Mouse (Mus musculus) heart, embryonic 16.5 days (tissue): ENCODE results near the gene Wdfy1. TPM values are rescaled to one million over a fixed set of nuclear protein-coding genes. Genes with fewer than 3 reads are reported as not detected.
A peak's percentile ranks its signal among the peaks of the same experiment; 100 is the strongest.

ENCODE experiments used
- ATAC-seq: fragments of 200-750 bp; cut with Nextera tagmentation; replicated peaks from 2 replicates; pipeline ENCODE4 v1.8.0; 2017; ENCODE audit warnings: moderate number of reproducible peaks; ENCODE audit not compliant: insufficient read depth, low FRiP score; ENCODE audit errors: extremely low read depth
- H3K27ac ChIP-seq: fragments of 300-500 bp; sonication (generic); 2 replicates; pipeline ENCODE4 v1.5.1; 2014; ENCODE audit warnings: mild to moderate bottlenecking, low read length, control low read depth, moderate library complexity
- H3K27me3 ChIP-seq: fragments of 300-500 bp; sonication (generic); 2 replicates; pipeline ENCODE4 v1.6.1; 2014; ENCODE audit warnings: low read length, mixed read lengths; ENCODE audit not compliant: control insufficient read depth, insufficient read depth
- H3K36me3 ChIP-seq: fragments of 300-500 bp; sonication (generic); 2 replicates; pipeline ENCODE4 v1.6.1; 2014; ENCODE audit not compliant: control insufficient read depth, insufficient read depth
- H3K4me1 ChIP-seq: fragments of 300-500 bp; sonication (generic); 2 replicates; pipeline ENCODE4 v1.6.1; 2014; ENCODE audit warnings: low read length, mixed read lengths; ENCODE audit not compliant: control insufficient read depth, insufficient read depth
- H3K4me2 ChIP-seq: fragments of 300-500 bp; sonication (generic); 2 replicates; pipeline ENCODE4 v1.6.1; 2014; ENCODE audit warnings: low read depth, mild to moderate bottlenecking, control low read depth, low read length
- H3K4me3 ChIP-seq: fragments of 300-500 bp; sonication (generic); 2 replicates; pipeline ENCODE4 v1.5.1; 2014; ENCODE audit warnings: mild to moderate bottlenecking, control low read depth, low read length
- H3K9ac ChIP-seq: fragments of 300-500 bp; sonication (generic); 2 replicates; pipeline ENCODE4 v1.6.1; 2014; ENCODE audit warnings: low read length, control low read depth
- H3K9me3 ChIP-seq: fragments of 300-500 bp; sonication (generic); replicated peaks from 2 replicates; pipeline ENCODE4 v1.6.1; 2016; ENCODE audit warnings: low read length; ENCODE audit not compliant: control insufficient read depth
- WGBS: fragments of 180-500 bp; shearing (Covaris S2); extraction: QIAGEN DNeasy Blood & Tissue Kit; methylation state at CpG from one replicate; pipeline ENCODE4 v1.1.7; 2014; 5-methylcytosine and 5-hydroxymethylcytosine counted together
- polyA plus RNA-seq: library from polyadenylated mRNA; unstranded; fragments of >200 nt; fragmentation: Nextera tagmentation; extraction: Ambion mirVana; gene quantifications from 2 replicates; pipeline ENCODE4 v1.2.1, GENCODE M21; 2015

Gene Wdfy1
- polyA plus RNA-seq, 1 experiment from 2014 or later, result 30.0 TPM

GRCm38 (mm10) chr1:79756417-79756816, 19.5 kb downstream of the Wdfy1 start:
- H3K4me1 ChIP-seq, result peaks cover 33% of the 10 kb centered on the region
- H3K9me3 ChIP-seq, result no peaks in the 10 kb centered on the region
- no peak for ATAC-seq
- H3K4me2 ChIP-seq, result no peak overlapping the region
- H3K4me3 ChIP-seq, result no peak overlapping the region
- H3K27me3 ChIP-seq, result no peaks in the 10 kb centered on the region
- no peaks in the 10 kb centered on the region for H3K36me3 ChIP-seq
- 84% methylated on average over 5 of the region's 5 CpGs for WGBS
- no peak overlapping the region for H3K9ac ChIP-seq
- H3K27ac ChIP-seq, result 0 out of 2 replicates have a peak overlapping the region, but pooled peaks have one; percentile 56

DNA sequence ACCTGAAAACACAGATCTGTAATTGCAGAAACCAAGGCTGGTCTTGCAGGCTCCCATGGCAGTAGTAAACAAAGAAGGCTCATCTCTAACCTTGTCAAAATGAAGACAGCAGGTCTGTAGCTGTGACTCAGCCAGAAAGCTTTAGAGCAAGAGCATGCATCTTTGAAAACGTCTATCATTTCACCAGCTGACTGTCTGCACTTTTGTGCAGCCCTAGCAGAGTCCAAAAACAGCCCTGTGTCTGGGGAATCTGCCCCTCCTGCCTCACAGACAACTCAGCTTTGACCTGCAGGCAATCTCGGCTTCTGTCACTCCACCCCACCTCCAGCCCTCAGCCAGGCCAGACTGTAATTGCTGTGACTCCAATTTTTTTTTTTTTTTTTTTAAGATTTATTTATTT, 20.6 kb downstream of the Wdfy1 start:
- no peak overlapping the region for H3K4me2 ChIP-seq
- no peaks in the 10 kb centered on the region for H3K9me3 ChIP-seq
- peaks cover 28% of the 10 kb centered on the region for H3K4me1 ChIP-seq
- H3K36me3 ChIP-seq, result 0 out of 2 replicates have a peak, but pooled peaks cover 2% of the 10 kb centered on the region
- no peak overlapping the region for H3K9ac ChIP-seq
- no peaks in the 10 kb centered on the region for H3K27me3 ChIP-seq
- H3K27ac ChIP-seq, result 0 out of 2 replicates have a peak overlapping the region, but pooled peaks have one; percentile 4
- ATAC-seq, result no peak
- H3K4me3 ChIP-seq, result no peak overlapping the region
- 26% methylated on average over 2 of the region's 2 CpGs for WGBS

DNA sequence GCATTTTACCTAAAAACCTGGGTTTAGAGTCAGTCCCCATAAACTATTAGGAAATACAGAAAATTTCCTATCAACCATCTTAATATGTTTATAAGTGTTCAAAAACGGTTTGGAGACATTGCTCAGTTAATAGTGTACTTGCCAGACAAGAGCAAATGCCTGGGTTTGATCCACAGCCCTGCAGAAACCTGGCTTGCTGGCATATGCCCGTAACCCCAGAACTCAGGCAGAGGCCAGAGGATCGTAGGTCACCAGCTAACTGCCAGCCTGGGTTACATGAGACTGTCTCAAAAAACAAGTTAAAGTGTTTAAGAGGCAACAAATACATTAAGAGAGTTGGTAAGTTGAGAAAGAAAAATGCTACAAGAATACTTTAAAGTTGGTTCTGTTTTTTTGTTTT, 21.0 kb downstream of the Wdfy1 start:
- H3K4me2 ChIP-seq, result no peak overlapping the region
- H3K9me3 ChIP-seq, result no peaks in the 10 kb centered on the region
- H3K27ac ChIP-seq, result no peak overlapping the region
- no peak overlapping the region for H3K4me3 ChIP-seq
- H3K9ac ChIP-seq, result no peak overlapping the region
- H3K27me3 ChIP-seq, result no peaks in the 10 kb centered on the region
- ATAC-seq, result no peak
- 88% methylated on average over 3 of the region's 3 CpGs for WGBS
- 0 out of 2 replicates have a peak, but pooled peaks cover 2% of the 10 kb centered on the region for H3K36me3 ChIP-seq
- peaks cover 27% of the 10 kb centered on the region for H3K4me1 ChIP-seq

DNA sequence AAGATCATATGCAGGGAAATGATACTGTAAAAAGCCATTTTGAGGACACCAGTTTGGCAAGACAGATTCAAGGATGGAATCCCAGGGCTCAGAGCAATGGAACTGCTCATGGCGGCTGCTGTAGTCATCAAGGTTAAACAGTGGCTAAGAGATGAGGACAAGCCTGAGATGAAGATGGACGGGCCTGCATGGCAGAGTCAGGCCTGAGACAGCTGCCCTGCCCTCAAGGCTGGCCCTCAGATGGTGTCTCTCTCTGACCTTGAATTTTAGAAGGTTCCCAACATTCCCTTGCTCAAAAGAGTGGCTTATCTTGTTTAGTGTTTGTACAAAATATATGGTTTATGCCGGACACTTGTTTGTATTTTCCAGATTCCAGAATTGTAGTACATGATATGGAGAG, 22.5 kb downstream of the Wdfy1 start:
- WGBS, result 91% methylated on average over 3 of the region's 3 CpGs
- Histone ChIP-seq H3K4me2 (no peak overlapping the region), H3K9ac (no peak overlapping the region), H3K27me3 (no peaks in the 10 kb centered on the region), H3K9me3 (no peaks in the 10 kb centered on the region), H3K4me1 (peaks cover 26% of the 10 kb centered on the region), H3K27ac (no peak overlapping the region), H3K36me3 (0 out of 2 replicates have a peak, but pooled peaks cover 2% of the 10 kb centered on the region), H3K4me3 (no peak overlapping the region)
- no peak for ATAC-seq

DNA sequence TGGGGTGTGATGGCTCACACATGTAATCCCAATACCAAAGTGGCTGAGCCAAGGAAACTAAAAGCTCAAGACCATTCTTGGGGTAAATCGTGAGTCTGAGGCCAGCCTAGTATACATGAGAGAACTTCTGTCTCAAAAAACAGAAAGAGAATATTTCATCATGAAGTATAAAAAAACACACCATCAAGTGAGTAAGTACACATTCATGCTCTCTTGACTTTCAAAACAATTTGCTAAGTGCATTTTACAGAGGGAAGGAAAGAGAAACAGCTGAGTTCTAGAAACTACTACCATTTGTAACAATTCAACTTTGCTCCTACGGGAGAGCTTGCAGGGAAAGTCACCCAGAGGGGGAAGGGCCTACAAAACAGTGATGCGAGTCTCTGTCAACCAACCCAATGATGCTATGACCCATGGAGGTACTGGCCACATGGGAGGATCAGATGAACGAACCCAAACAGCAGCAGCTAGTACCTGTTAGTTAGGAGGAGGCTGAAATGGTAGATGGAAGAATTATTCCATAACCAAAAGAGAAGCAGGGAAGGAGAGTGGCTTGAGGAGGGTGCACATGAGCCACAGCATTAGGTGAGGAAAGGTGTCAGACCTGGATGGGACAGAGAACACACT, 23.1 kb downstream of the Wdfy1 start:
- no peak for ATAC-seq
- WGBS, result 76% methylated on average over 4 of the region's 4 CpGs

DNA sequence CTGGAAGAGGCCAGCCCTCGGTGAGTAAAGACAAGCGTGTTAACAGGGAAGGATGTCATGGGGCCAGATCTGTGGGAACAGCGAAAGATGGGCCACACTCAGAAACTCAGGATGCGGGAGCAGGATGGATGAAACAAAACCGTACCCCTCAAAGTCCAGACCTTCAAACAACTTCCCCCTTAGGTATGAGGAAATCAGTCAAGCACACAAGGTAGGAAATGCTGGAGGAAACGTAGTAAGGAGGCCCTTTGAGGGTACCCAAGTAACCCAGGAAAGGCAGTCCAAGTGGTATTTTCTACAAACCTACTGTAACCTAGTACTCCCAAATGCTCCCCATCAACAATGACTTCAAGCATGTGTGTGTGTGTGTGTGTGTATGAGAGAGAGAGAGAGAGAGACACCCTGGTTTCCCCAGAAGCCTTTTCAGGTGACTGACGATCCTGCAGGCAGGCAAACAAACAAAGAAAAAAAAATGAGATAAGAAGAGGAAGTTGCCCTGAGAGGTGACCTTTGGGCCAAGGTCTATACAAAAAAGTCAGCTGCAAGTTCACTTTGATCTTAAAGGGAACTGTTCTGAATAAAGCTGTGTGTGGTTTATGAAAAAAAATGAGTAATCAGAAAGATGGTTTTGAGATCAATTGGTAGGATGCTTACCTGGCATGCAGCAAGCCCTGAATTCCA, 23.8 kb downstream of the Wdfy1 start:
- Histone ChIP-seq H3K9ac (no peak overlapping the region), H3K9me3 (no peaks in the 10 kb centered on the region), H3K4me1 (peaks cover 25% of the 10 kb centered on the region), H3K27me3 (no peaks in the 10 kb centered on the region), H3K4me2 (no peak overlapping the region), H3K27ac (peak overlapping the region; percentile 72; the same call in 1 of the 2 replicates), H3K36me3 (0 out of 2 replicates have a peak, but pooled peaks cover 2% of the 10 kb centered on the region), H3K4me3 (no peak overlapping the region)
- ATAC-seq, result no peak
- WGBS, result 67% methylated on average over 7 of the region's 7 CpGs

More for the DNA sequence above, 23.1 kb downstream of the Wdfy1 start:
- H3K4me2 ChIP-seq, result no peak overlapping the region
- no peak overlapping the region for H3K9ac ChIP-seq
- no peaks in the 10 kb centered on the region for H3K9me3 ChIP-seq
- no peaks in the 10 kb centered on the region for H3K27me3 ChIP-seq
- H3K27ac ChIP-seq, result no peak overlapping the region
- H3K36me3 ChIP-seq, result 0 out of 2 replicates have a peak, but pooled peaks cover 2% of the 10 kb centered on the region
- H3K4me1 ChIP-seq, result peaks cover 28% of the 10 kb centered on the region
- no peak overlapping the region for H3K4me3 ChIP-seq

GRCm38 (mm10) chr1:79751186-79751585, 24.8 kb downstream of the Wdfy1 start:
- no peaks in the 10 kb centered on the region for H3K9me3 ChIP-seq
- H3K4me3 ChIP-seq, result no peak overlapping the region
- H3K27ac ChIP-seq, result peak overlapping the region; percentile 72
- H3K27me3 ChIP-seq, result no peaks in the 10 kb centered on the region
- ATAC-seq, result peak; percentile 26; the same call in 1 of the 2 replicates
- peaks cover 22% of the 10 kb centered on the region for H3K4me1 ChIP-seq
- H3K4me2 ChIP-seq, result no peak overlapping the region
- H3K36me3 ChIP-seq, result 0 out of 2 replicates have a peak, but pooled peaks cover 2% of the 10 kb centered on the region
- 66% methylated on average over 5 of the region's 5 CpGs for WGBS
- H3K9ac ChIP-seq, result no peak overlapping the region

DNA sequence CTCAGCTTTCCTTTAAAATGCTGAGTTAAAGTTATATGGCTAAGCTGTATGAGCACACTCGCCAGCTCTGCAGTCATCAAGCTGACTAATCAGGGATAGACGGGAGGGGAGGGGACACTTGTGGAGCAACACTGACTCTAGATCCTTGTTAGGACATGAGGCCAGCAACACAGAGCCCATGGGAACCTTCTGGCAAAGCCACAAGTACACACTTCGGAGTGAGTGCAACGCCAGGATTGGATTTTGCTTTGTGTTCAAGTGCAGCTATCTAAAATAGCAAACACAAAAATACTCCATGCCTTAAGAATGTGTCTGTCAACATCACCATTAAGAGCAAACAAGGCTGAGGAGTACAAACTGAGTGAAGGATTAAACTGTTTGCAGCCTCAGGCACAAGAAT, 29.9 kb downstream of the Wdfy1 start:
- peak overlapping the region; percentile 15; the same call in 1 of the 2 replicates for H3K4me2 ChIP-seq
- 45% methylated on average over 4 of the region's 4 CpGs for WGBS
- H3K4me3 ChIP-seq, result no peak overlapping the region
- H3K27ac ChIP-seq, result peak overlapping the region; percentile 85
- H3K9me3 ChIP-seq, result no peaks in the 10 kb centered on the region
- 0 out of 2 replicates have a peak, but pooled peaks cover 2% of the 10 kb centered on the region for H3K36me3 ChIP-seq
- peaks cover 14% of the 10 kb centered on the region for H3K4me1 ChIP-seq
- no peaks in the 10 kb centered on the region for H3K27me3 ChIP-seq
- no peak overlapping the region for H3K9ac ChIP-seq
- peak; percentile 94 for ATAC-seq

DNA sequence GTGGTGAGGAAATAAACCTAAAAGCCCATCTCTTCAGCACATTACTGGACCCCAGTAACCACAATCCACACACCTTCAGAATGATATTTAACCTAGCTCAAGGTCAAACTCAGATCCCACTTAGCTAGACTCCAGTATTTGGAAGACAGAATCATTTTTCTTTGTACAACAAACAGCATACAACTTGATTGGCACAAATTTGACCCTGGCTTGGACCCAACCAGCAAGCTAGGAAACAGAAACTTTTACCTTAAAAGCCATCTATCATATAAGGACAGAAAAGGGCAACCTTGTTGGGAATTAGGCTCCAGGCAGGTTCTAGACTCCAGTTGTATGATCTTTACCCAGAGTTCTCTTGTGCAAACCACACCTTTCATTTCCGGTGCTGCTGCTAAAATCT, 32.6 kb downstream of the Wdfy1 start:
- Histone ChIP-seq H3K9ac (no peak overlapping the region), H3K27me3 (no peaks in the 10 kb centered on the region), H3K4me1 (peaks cover 11% of the 10 kb centered on the region), H3K36me3 (peaks cover 4% of the 10 kb centered on the region; the same call in 1 of the 2 replicates), H3K4me2 (no peak overlapping the region), H3K9me3 (no peaks in the 10 kb centered on the region), H3K27ac (no peak overlapping the region), H3K4me3 (no peak overlapping the region)
- 95% methylated on average over 1 of the region's 1 CpGs for WGBS
- no peak for ATAC-seq
